Comparison of ENCODE assay signal across 17 mouse cellular contexts in the genomic region with DNA sequence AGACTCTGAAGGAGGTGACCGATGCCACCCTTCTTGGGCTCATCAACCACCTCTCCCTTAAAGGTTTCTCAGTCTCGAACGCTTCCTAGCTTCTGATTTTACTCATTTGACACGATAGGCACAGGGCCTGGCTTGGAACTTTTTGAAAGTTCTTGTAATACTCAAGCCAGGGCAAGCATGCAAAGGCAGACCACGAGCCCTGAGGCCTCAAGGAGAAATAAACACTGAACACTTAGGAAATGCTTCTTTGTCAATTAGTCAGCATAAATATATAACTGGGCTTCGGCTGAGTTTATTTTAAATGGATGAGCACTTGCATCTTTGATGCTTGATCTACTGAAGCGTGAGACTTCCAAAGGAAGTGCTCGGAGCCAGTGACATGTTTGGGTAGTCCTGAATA.
"Had no signal": no experiment of that assay in that cellular context is flagged by ENCODE, and none has a peak within 500 bp of the region (broad histone marks: within the 10 kb centered on the region; RNA-seq: fewer than 3 reads in every experiment).

No protein-coding gene starts in this region.

- DNase-seq: kidney, adult 8-10 months; kidney, postnatal 14 days; kidney, postnatal 4 days; left cerebral cortex, postnatal 4 days; liver, postnatal 0 days; lung, embryonic 14.5 days; midbrain, embryonic 14.5 days; thymus, postnatal 25 days had no signal

- ATAC-seq: intestine, postnatal 0 days; liver, postnatal 0 days; lung, postnatal 0 days had no signal

- H3K36me3 ChIP-seq: kidney, embryonic 15.5 days; limb, embryonic 12.5 days; limb, embryonic 15.5 days had no signal

- H3K4me3 ChIP-seq: kidney, embryonic 15.5 days; limb, embryonic 12.5 days; limb, embryonic 15.5 days had no signal

- H3K9ac ChIP-seq: kidney, embryonic 15.5 days; limb, embryonic 12.5 days; limb, embryonic 15.5 days; liver, embryonic 14.5 days; liver, postnatal 0 days; lung, embryonic 14.5 days had no signal

- H3K4me2 ChIP-seq: kidney, embryonic 15.5 days; limb, embryonic 12.5 days; limb, embryonic 15.5 days; liver, embryonic 11.5 days; lung, embryonic 14.5 days had no signal

- H3K27ac ChIP-seq: kidney, embryonic 15.5 days; limb, embryonic 12.5 days; limb, embryonic 15.5 days; liver, embryonic 14.5 days; macrophage; stomach, postnatal 0 days had no signal

- H3K9me3 ChIP-seq: kidney, embryonic 15.5 days; limb, embryonic 12.5 days; limb, embryonic 15.5 days had no signal

- H3K27me3 ChIP-seq: kidney, embryonic 15.5 days; limb, embryonic 12.5 days; limb, embryonic 15.5 days had no signal

- H3K4me1 ChIP-seq: kidney, embryonic 15.5 days; limb, embryonic 12.5 days; limb, embryonic 15.5 days had no signal
